Mouse (Mus musculus) embryonic facial prominence, embryonic 15.5 days (tissue): ENCODE measurements around the gene Cyp2b10. TPM values are rescaled to one million over a fixed set of nuclear protein-coding genes. Genes with fewer than 3 reads are reported as not detected.

ENCODE experiments used
- ATAC-seq: fragments of 200-750 bp; cut with Nextera tagmentation; 2 replicates; pipeline ENCODE4 v1.8.0; 2017; ENCODE audit warnings: low read depth, moderate TSS enrichment; ENCODE audit not compliant: insufficient number of reproducible peaks, low FRiP score, low TSS enrichment
- H3K27ac ChIP-seq: fragments of 300-500 bp; sonication (generic); replicated peaks from 2 replicates; pipeline ENCODE4 v1.5.1; 2015; ENCODE audit warnings: mild to moderate bottlenecking, inconsistent platforms
- H3K27me3 ChIP-seq: fragments of 300-500 bp; sonication (generic); 2 replicates; pipeline ENCODE4 v1.6.1; 2015; ENCODE audit warnings: inconsistent platforms
- H3K36me3 ChIP-seq: fragments of 300-500 bp; sonication (generic); 2 replicates; pipeline ENCODE4 v1.6.1; 2015; ENCODE audit warnings: mild to moderate bottlenecking, inconsistent platforms
- H3K4me1 ChIP-seq: fragments of 300-500 bp; sonication (generic); 2 replicates; pipeline ENCODE4 v1.6.1; 2015; ENCODE audit warnings: inconsistent platforms
- H3K4me2 ChIP-seq: fragments of 300-500 bp; sonication (generic); replicated peaks from 2 replicates; pipeline ENCODE4 v1.6.1; 2015; ENCODE audit warnings: mild to moderate bottlenecking, inconsistent platforms
- H3K4me3 ChIP-seq: fragments of 300-500 bp; sonication (generic); replicated peaks from 2 replicates; pipeline ENCODE4 v1.5.1; 2015; ENCODE audit warnings: mild to moderate bottlenecking, inconsistent platforms
- H3K9ac ChIP-seq: fragments of 300-500 bp; sonication (generic); 2 replicates; pipeline ENCODE4 v1.6.1; 2015; ENCODE audit warnings: inconsistent platforms
- H3K9me3 ChIP-seq: fragments of 300-500 bp; sonication (generic); replicated peaks from 2 replicates; pipeline ENCODE4 v1.6.1; 2016; ENCODE audit warnings: inconsistent platforms
- WGBS: fragments of 180-500 bp; shearing (Covaris S2); methylation state at CpG from one replicate; pipeline ENCODE4 v1.1.7; 2015; 5-methylcytosine and 5-hydroxymethylcytosine counted together
- polyA plus RNA-seq: library from polyadenylated mRNA; unstranded; fragments of >200 nt; fragmentation: Nextera tagmentation; extraction: Ambion mirVana; gene quantifications from 2 replicates; pipeline ENCODE4 v1.2.1, GENCODE M21; 2015

Gene Cyp2b10
- polyA plus RNA-seq, result not detected in 2 replicates

DNA sequence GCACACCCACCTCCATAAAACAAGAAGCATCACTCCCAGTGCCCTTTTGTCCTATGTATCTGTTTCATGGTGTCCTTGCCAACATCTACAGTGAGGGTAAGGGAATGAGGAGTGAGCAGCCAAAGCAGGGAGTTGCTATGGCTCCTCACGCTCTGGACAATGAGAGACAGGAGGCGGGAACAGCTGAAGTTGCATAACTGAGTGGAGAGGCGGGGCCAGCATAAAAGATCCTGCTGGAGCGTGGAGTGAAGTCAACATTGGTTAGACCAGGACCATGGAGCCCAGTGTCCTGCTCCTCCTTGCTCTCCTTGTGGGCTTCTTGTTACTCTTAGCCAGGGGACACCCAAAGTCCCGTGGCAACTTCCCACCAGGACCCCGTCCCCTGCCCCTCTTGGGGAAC lies at the start of gene Cyp2b10:
Cyp2b10 (plus strand) TSS at position 210 of the 400 bp plus-strand sequence.
- no peaks in the 10 kb centered on the region for H3K9me3 ChIP-seq
- no peaks in the 10 kb centered on the region for H3K4me1 ChIP-seq
- H3K27ac ChIP-seq, result no peak within 1 kb of the TSS
- H3K4me2 ChIP-seq, result no peak within 1 kb of the TSS
- no peak within 1 kb of the TSS for H3K4me3 ChIP-seq
- H3K27me3 ChIP-seq, result no peaks in the 10 kb centered on the region
- 83% methylated on average over 6 of the region's 6 CpGs for WGBS
- H3K9ac ChIP-seq, result no peak within 1 kb of the TSS
- no peaks in the 10 kb centered on the region for H3K36me3 ChIP-seq
- no peak for ATAC-seq

- peak overlapping the region; percentile 60 for H3K4me2 ChIP-seq
- H3K4me1 ChIP-seq, result 0 out of 2 replicates have a peak, but pooled peaks cover 3% of the 10 kb centered on the region
- H3K9me3 ChIP-seq, result no peaks in the 10 kb centered on the region
- H3K9ac ChIP-seq, result peak overlapping the region; percentile 59
- H3K27ac ChIP-seq, result peak overlapping the region; percentile 82
- WGBS, result 8% methylated on average over 13 of the region's 13 CpGs
- no peaks in the 10 kb centered on the region for H3K36me3 ChIP-seq
- no peaks in the 10 kb centered on the region for H3K27me3 ChIP-seq
- H3K4me3 ChIP-seq, result peak overlapping the region; percentile 55
- peak; percentile 73 for ATAC-seq
These were observed 49.5 kb upstream of the Cyp2b10 start for GRCm38 (mm10) chr7:25847722-25848443.

DNA sequence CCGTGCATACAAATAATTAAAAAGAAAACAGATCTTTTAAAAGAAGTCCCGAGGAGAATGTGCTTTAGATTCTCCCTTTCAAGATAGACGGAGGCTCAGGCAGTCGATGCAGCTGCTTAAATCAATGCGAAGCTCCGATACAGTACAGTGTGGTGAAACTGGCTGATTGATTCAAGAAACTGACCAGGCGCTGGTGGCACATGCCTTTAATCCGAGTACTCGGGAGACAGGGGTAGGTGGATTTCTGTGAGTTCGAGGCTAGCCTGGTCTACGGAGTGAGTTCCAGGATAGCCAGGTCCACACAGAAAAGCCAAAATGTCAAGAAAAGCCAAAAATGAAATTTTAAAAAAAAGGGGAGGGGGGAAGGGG lies 49.0 kb upstream of the Cyp2b10 start:
- Histone ChIP-seq H3K27me3 (no peaks in the 10 kb centered on the region), H3K27ac (peak overlapping the region; percentile 82), H3K4me3 (peak overlapping the region; percentile 55), H3K36me3 (no peaks in the 10 kb centered on the region), H3K9ac (peak overlapping the region; percentile 59), H3K4me1 (0 out of 2 replicates have a peak, but pooled peaks cover 3% of the 10 kb centered on the region), H3K9me3 (no peaks in the 10 kb centered on the region), H3K4me2 (peak overlapping the region; percentile 60)
- ATAC-seq, result peak; percentile 39; the same call in 1 of the 2 replicates
- 15% methylated on average over 11 of the region's 11 CpGs for WGBS

DNA sequence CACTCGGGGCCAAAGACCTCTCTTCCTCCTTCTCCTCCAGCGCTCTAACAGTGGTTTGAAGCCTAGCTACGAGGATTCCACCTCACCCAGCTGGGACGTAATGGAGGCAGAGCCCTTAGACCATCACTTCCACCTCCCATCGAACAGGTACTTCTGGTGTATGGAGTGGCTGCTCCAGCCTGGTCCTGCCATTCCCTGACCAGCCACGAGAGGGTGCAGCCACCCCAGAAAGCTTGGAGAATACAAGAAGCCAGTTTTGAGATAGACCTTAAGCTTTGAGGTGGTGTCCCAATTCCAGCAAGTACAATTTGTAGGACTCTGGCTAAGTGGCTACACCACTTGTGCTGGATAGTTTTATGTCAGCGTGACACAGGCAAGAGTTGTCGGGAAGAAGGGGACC lies 42.3 kb upstream of the Cyp2b10 start:
- H3K27me3 ChIP-seq, result no peaks in the 10 kb centered on the region
- no peaks in the 10 kb centered on the region for H3K9me3 ChIP-seq
- no peaks in the 10 kb centered on the region for H3K36me3 ChIP-seq
- WGBS, result 35% methylated on average over 8 of the region's 8 CpGs
- H3K4me2 ChIP-seq, result no peak overlapping the region
- no peak overlapping the region for H3K9ac ChIP-seq
- no peaks in the 10 kb centered on the region for H3K4me1 ChIP-seq
- ATAC-seq, result no peak
- H3K4me3 ChIP-seq, result no peak overlapping the region
- H3K27ac ChIP-seq, result no peak overlapping the region

GRCm38 (mm10) chr7:25859962-25860870 lies 37.2 kb upstream of the Cyp2b10 start:
- no peak overlapping the region for H3K9ac ChIP-seq
- no peaks in the 10 kb centered on the region for H3K36me3 ChIP-seq
- no peaks in the 10 kb centered on the region for H3K27me3 ChIP-seq
- peak overlapping the region; percentile 25 for H3K4me3 ChIP-seq
- H3K9me3 ChIP-seq, result no peaks in the 10 kb centered on the region
- H3K4me1 ChIP-seq, result no peaks in the 10 kb centered on the region
- ATAC-seq, result no peak; the same call in 1 of the 2 replicates
- 23% methylated on average over 9 of the region's 9 CpGs for WGBS
- H3K27ac ChIP-seq, result no peak overlapping the region
- H3K4me2 ChIP-seq, result peak overlapping the region; percentile 42

- no peak overlapping the region for H3K4me3 ChIP-seq
- ATAC-seq, result no peak
- WGBS, result 71% methylated on average over 2 of the region's 2 CpGs
- H3K27me3 ChIP-seq, result no peaks in the 10 kb centered on the region
- no peaks in the 10 kb centered on the region for H3K9me3 ChIP-seq
- H3K36me3 ChIP-seq, result no peaks in the 10 kb centered on the region
- no peak overlapping the region for H3K27ac ChIP-seq
- H3K4me1 ChIP-seq, result no peaks in the 10 kb centered on the region
- H3K4me2 ChIP-seq, result no peak overlapping the region
- H3K9ac ChIP-seq, result no peak overlapping the region
These were observed 35.1 kb upstream of the Cyp2b10 start for GRCm38 (mm10) chr7:25862365-25862764.

DNA sequence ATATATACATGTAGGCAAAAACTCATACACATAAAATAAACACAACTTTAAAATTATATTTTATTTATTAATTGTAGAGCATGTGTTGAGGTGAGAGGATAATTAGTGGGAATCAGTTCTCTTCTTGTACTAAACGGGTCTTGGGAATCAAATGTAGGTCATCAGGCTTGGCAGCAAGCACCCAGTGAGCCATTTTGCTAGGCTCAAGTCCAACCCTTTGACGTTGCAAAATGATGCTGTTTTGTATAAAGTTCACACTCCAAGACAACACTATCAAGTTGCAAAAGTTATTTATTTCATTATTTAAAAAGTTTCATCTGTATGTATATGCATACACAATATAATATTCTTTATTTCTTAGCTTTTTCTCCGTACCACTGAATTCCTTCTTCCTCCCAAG lies 33.7 kb upstream of the Cyp2b10 start:
- no peaks in the 10 kb centered on the region for H3K27me3 ChIP-seq
- H3K27ac ChIP-seq, result no peak overlapping the region
- no peak overlapping the region for H3K9ac ChIP-seq
- no peak overlapping the region for H3K4me2 ChIP-seq
- no peaks in the 10 kb centered on the region for H3K36me3 ChIP-seq
- WGBS, result 71% methylated on average over 3 of the region's 3 CpGs
- no peak overlapping the region for H3K4me3 ChIP-seq
- H3K9me3 ChIP-seq, result no peaks in the 10 kb centered on the region
- H3K4me1 ChIP-seq, result no peaks in the 10 kb centered on the region
- no peak for ATAC-seq

DNA sequence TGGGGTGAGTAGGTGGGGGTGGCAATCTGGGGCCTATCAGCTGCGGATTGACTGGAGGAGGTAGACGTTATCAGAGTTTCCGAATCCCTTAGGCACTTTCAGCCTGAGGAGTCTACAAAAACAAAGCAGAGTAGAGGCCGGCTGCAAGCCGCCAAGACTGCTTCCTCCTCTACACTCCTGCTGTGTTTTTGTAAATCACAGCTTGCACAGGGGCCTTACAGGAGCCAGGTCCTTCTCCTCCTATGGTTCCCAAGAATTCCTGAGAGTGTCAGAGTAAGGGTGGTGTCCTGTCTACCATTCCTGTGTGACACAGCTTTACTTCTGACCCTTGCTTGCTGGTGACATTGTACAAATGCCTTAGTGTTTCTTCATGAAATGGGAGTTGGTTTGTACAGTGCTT lies 32.6 kb upstream of the Cyp2b10 start:
- no peak for ATAC-seq
- WGBS, result 45% methylated on average over 5 of the region's 5 CpGs
- H3K4me3 ChIP-seq, result no peak overlapping the region
- H3K9me3 ChIP-seq, result no peaks in the 10 kb centered on the region
- H3K9ac ChIP-seq, result no peak overlapping the region
- no peaks in the 10 kb centered on the region for H3K27me3 ChIP-seq
- H3K27ac ChIP-seq, result no peak overlapping the region
- H3K4me2 ChIP-seq, result no peak overlapping the region
- no peaks in the 10 kb centered on the region for H3K4me1 ChIP-seq
- no peaks in the 10 kb centered on the region for H3K36me3 ChIP-seq

DNA sequence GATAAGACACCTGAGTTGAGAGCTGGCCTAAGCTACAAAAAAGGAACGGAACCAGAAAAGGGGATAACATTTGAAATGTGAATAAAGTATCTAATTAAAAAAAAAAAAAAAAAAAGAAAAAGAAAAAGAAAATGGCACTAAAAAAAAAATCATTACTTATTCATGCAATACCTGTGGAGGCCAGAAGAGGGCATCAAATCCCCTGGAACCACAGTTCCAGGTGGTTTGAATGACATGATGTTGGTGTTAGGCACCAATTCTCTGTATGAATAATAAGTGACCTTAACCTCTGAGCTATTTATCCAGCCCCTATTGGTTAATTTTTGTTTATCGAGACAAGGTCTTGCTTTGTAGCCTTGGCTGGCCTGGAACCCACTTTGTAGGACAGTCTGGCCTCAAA lies 27.6 kb upstream of the Cyp2b10 start:
- H3K27ac ChIP-seq, result no peak overlapping the region
- H3K4me2 ChIP-seq, result no peak overlapping the region
- no peak for ATAC-seq
- 78% methylated on average over 2 of the region's 2 CpGs for WGBS
- no peaks in the 10 kb centered on the region for H3K27me3 ChIP-seq
- no peak overlapping the region for H3K9ac ChIP-seq
- no peaks in the 10 kb centered on the region for H3K4me1 ChIP-seq
- H3K36me3 ChIP-seq, result no peaks in the 10 kb centered on the region
- no peaks in the 10 kb centered on the region for H3K9me3 ChIP-seq
- no peak overlapping the region for H3K4me3 ChIP-seq

- H3K27ac ChIP-seq, result no peak overlapping the region
- H3K27me3 ChIP-seq, result no peaks in the 10 kb centered on the region
- H3K4me1 ChIP-seq, result no peaks in the 10 kb centered on the region
- no peaks in the 10 kb centered on the region for H3K9me3 ChIP-seq
- no peaks in the 10 kb centered on the region for H3K36me3 ChIP-seq
- no peak overlapping the region for H3K9ac ChIP-seq
- ATAC-seq, result no peak
- H3K4me3 ChIP-seq, result no peak overlapping the region
- H3K4me2 ChIP-seq, result no peak overlapping the region
These were observed 24.8 kb upstream of the Cyp2b10 start for GRCm38 (mm10) chr7:25872624-25873023.

GRCm38 (mm10) chr7:25878735-25879134 lies 18.7 kb upstream of the Cyp2b10 start:
- Histone ChIP-seq H3K27ac (no peak overlapping the region), H3K36me3 (no peaks in the 10 kb centered on the region), H3K9ac (no peak overlapping the region), H3K4me1 (no peaks in the 10 kb centered on the region), H3K9me3 (no peaks in the 10 kb centered on the region), H3K4me2 (no peak overlapping the region), H3K27me3 (peaks cover 6% of the 10 kb centered on the region; the same call in 1 of the 2 replicates), H3K4me3 (no peak overlapping the region)
- ATAC-seq, result no peak
- WGBS, result 33% methylated on average over 6 of the region's 6 CpGs
